ENCODE assay signal across 1 mouse cellular context in the genomic region with DNA sequence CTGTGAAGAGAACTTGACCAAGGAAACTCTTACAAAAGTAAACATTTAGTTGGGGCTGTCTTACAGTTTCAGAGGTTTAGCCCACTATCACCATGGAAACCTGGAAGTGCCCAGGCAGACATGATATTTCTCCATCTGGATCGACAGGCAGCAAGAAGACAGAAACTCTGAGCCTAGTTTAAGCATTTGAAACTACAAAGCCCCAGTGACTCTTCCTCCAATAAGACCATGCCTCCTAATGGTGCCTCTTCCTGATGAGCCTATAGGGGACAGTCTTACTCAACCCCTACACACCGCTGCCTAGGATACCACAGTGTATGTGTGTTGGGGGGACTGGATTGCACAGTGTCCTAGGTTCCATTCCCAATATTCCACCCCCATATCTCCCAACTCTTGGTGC.
TF ChIP-seq lines count a peak whose summit lies in the region.

No protein-coding gene starts in this region.

TF ChIP-seq in CH12.LX, 34 proteins besides CTCF, POLR2A, EP300 and RAD21:
- TF ChIP-seq NRF1 (IDR thresholded peaks at IDR 0.05; ENCODE audit: low read depth, low read length) (no peak), ZNF384 (IDR thresholded peaks at IDR 0.05; ENCODE audit: low read depth, low read length) (no peak), BHLHE40 (IDR thresholded peaks at IDR 0.05; ENCODE audit: low read depth, low read length) (no peak), ZMIZ1 (IDR thresholded peaks at IDR 0.05; ENCODE audit: low read depth, low read length) (no peak), MAFK (IDR thresholded peaks at IDR 0.05; ENCODE audit: insufficient replicate concordance, low read length) (no peak), GABPA (IDR thresholded peaks at IDR 0.05; ENCODE audit: insufficient replicate concordance, low read depth, low read length) (no peak), MXI1 (IDR thresholded peaks at IDR 0.05; ENCODE audit: low read depth, low read length) (no peak), E2F4 (IDR thresholded peaks at IDR 0.05; ENCODE audit: insufficient replicate concordance, low read depth, low read length) (no peak), NELFE (IDR thresholded peaks at IDR 0.05; ENCODE audit: low read depth, low read length) (no peak), CHD2 (IDR thresholded peaks at IDR 0.05; ENCODE audit: low read length) (no peak), CHD1 (IDR thresholded peaks at IDR 0.05; ENCODE audit: low read depth, low read length) (no peak), ZC3H11A (IDR thresholded peaks at IDR 0.05; ENCODE audit: low read depth, low read length) (no peak), MEF2A (IDR thresholded peaks at IDR 0.05; ENCODE audit: borderline replicate concordance, low read depth, low read length) (no peak), KAT2A (IDR thresholded peaks at IDR 0.05; ENCODE audit: insufficient replicate concordance, low read length) (no peak)
